Mouse (Mus musculus) forebrain, postnatal 0 days (tissue): ENCODE results near the gene Mag. TPM values are rescaled to one million over a fixed set of nuclear protein-coding genes. Genes with fewer than 3 reads are reported as not detected.
A peak's percentile ranks its signal among the peaks of the same experiment; 100 is the strongest.

Experiments used
- ATAC-seq: fragments of 200-750 bp; cut with Nextera tagmentation; 2 replicates; pipeline ENCODE4 v1.8.0; 2017; ENCODE audit warnings: mild to moderate bottlenecking, moderate library complexity
- DNase-seq: peaks from one replicate; pipeline ENCODE4 v3.0.0-alpha.2; 2015
- H3K27ac ChIP-seq: fragments of 300-500 bp; sonication (generic); 2 replicates; pipeline ENCODE4 v1.5.1; 2014; ENCODE audit warnings: low read depth, mild to moderate bottlenecking, antibody characterized with exemption, low read length, moderate library complexity, mixed read lengths
- H3K27me3 ChIP-seq: fragments of 300-500 bp; sonication (generic); 2 replicates; pipeline ENCODE4 v1.6.1; 2014; ENCODE audit warnings: mild to moderate bottlenecking, low read length, mixed read lengths; ENCODE audit not compliant: insufficient read depth
- H3K36me3 ChIP-seq: fragments of 300-500 bp; sonication (generic); 2 replicates; pipeline ENCODE4 v1.6.1; 2014; ENCODE audit warnings: mild to moderate bottlenecking, moderate library complexity; ENCODE audit not compliant: insufficient read depth
- H3K4me1 ChIP-seq: fragments of 300-500 bp; sonication (generic); 2 replicates; pipeline ENCODE4 v1.6.1; 2014; ENCODE audit warnings: antibody characterized with exemption; ENCODE audit not compliant: insufficient read depth
- H3K4me2 ChIP-seq: fragments of 300-500 bp; sonication (generic); 2 replicates; pipeline ENCODE4 v1.6.1; 2014; ENCODE audit warnings: low read depth, mild to moderate bottlenecking, moderate library complexity
- H3K4me3 ChIP-seq: fragments of 300-500 bp; sonication (generic); 2 replicates; pipeline ENCODE4 v1.5.1; 2014; ENCODE audit warnings: low read depth, low read length, mixed read lengths
- H3K9ac ChIP-seq: fragments of 300-500 bp; sonication (generic); 2 replicates; pipeline ENCODE4 v1.6.1; 2014; ENCODE audit warnings: mild to moderate bottlenecking
- H3K9me3 ChIP-seq: fragments of 300-500 bp; sonication (generic); 2 replicates; pipeline ENCODE4 v1.6.1; 2016; ENCODE audit warnings: low read length
- CTCF ChIP-seq: sonication (generic); IDR thresholded peaks from 2 replicates; pipeline ENCODE4 v1.5.1; 2016; ENCODE audit warnings: antibody characterized with exemption, control low read depth, low read depth
- WGBS: fragments of 180-500 bp; shearing (Covaris S2); extraction: QIAGEN DNeasy Blood & Tissue Kit; methylation state at CpG from one replicate; pipeline ENCODE4 v1.1.7; 2014; 5-methylcytosine and 5-hydroxymethylcytosine counted together
- polyA plus RNA-seq: library from polyadenylated mRNA; unstranded; fragments of >200 nt; fragmentation: Nextera tagmentation; extraction: Ambion mirVana; gene quantifications from 2 replicates; pipeline ENCODE4 v1.2.1, GENCODE M21; 2015
- total RNA-seq: library from RNA; depleted of rRNA; stranded (reverse); fragments of >200 nt; gene quantifications from 2 replicates; pipeline ENCODE4 v1.2.3, GENCODE M21; 2014; rRNA removed

The Mag gene
- total RNA-seq, result 2.5 and 2.9 TPM in 2 replicates
- polyA plus RNA-seq, result 2.7 and 3.6 TPM in 2 replicates

GRCm38 (mm10) chr7:30914732-30915131 is at the start of gene Mag:
Gene Mag, minus strand, starts transcription at chr7:30914873.
- no peak within 1 kb of the TSS for H3K9ac ChIP-seq
- no peaks in the 10 kb centered on the region for H3K27me3 ChIP-seq
- H3K27ac ChIP-seq, result no peak within 1 kb of the TSS
- H3K4me2 ChIP-seq, result no peak within 1 kb of the TSS
- no peak for ATAC-seq
- TF ChIP-seq CTCF, result no peak
- H3K4me1 ChIP-seq, result no peaks in the 10 kb centered on the region
- DNase-seq, result no peak
- H3K36me3 ChIP-seq, result no peaks in the 10 kb centered on the region
- WGBS, result 72% methylated on average over 8 of the region's 8 CpGs
- H3K4me3 ChIP-seq, result no peak within 1 kb of the TSS
- no peaks in the 10 kb centered on the region for H3K9me3 ChIP-seq

- Histone ChIP-seq H3K9ac (no peak overlapping the region), H3K36me3 (no peaks in the 10 kb centered on the region), H3K27me3 (no peaks in the 10 kb centered on the region), H3K4me2 (no peak overlapping the region), H3K4me1 (no peaks in the 10 kb centered on the region), H3K27ac (no peak overlapping the region), H3K9me3 (no peaks in the 10 kb centered on the region), H3K4me3 (no peak overlapping the region)
- no peak for DNase-seq
- 90% methylated on average over 7 of the region's 7 CpGs for WGBS
- TF ChIP-seq CTCF, result no peak
- no peak for ATAC-seq
These were observed 49.7 kb upstream of the Mag start for GRCm38 (mm10) chr7:30964366-30964765.

- WGBS, result 95% methylated on average over 5 of the region's 5 CpGs
These were observed 48.2 kb upstream of the Mag start for GRCm38 (mm10) chr7:30962862-30963261.

GRCm38 (mm10) chr7:30959786-30960349 is 45.2 kb upstream of the Mag start:
- no peak overlapping the region for H3K4me3 ChIP-seq
- no peaks in the 10 kb centered on the region for H3K9me3 ChIP-seq
- H3K36me3 ChIP-seq, result peaks cover under 1% of the 10 kb centered on the region; the same call in 1 of the 2 replicates
- WGBS, result 90% methylated on average over 6 of the region's 6 CpGs
- no peak for TF ChIP-seq CTCF
- H3K4me1 ChIP-seq, result peaks cover 15% of the 10 kb centered on the region
- no peaks in the 10 kb centered on the region for H3K27me3 ChIP-seq
- no peak overlapping the region for H3K9ac ChIP-seq
- H3K27ac ChIP-seq, result no peak overlapping the region
- ATAC-seq (no peak), DNase-seq (no peak)
- H3K4me2 ChIP-seq, result no peak overlapping the region

More at GRCm38 (mm10) chr7:30962862-30963261, 48.2 kb upstream of the Mag start:
- TF ChIP-seq CTCF, result no peak
- Histone ChIP-seq H3K9ac (no peak overlapping the region), H3K4me2 (no peak overlapping the region), H3K4me1 (peaks cover 8% of the 10 kb centered on the region), H3K27ac (no peak overlapping the region), H3K36me3 (no peaks in the 10 kb centered on the region; the same call in 1 of the 2 replicates), H3K9me3 (no peaks in the 10 kb centered on the region), H3K4me3 (no peak overlapping the region), H3K27me3 (no peaks in the 10 kb centered on the region)
- ATAC-seq (no peak), DNase-seq (no peak)

GRCm38 (mm10) chr7:30958866-30959487 is 44.3 kb upstream of the Mag start:
- no peak overlapping the region for H3K27ac ChIP-seq
- no peak overlapping the region for H3K9ac ChIP-seq
- no peak overlapping the region for H3K4me3 ChIP-seq
- H3K4me1 ChIP-seq, result peaks cover 15% of the 10 kb centered on the region
- no peak overlapping the region for H3K4me2 ChIP-seq
- DNase-seq (no peak), ATAC-seq (no peak)
- 95% methylated on average over 9 of the region's 9 CpGs for WGBS
- H3K36me3 ChIP-seq, result peaks cover 9% of the 10 kb centered on the region
- no peak for TF ChIP-seq CTCF
- H3K27me3 ChIP-seq, result no peaks in the 10 kb centered on the region
- no peaks in the 10 kb centered on the region for H3K9me3 ChIP-seq

GRCm38 (mm10) chr7:30958109-30958865 is 43.6 kb upstream of the Mag start:
- peak overlapping the region; percentile 99 for H3K9ac ChIP-seq
- ATAC-seq (no peak), DNase-seq (no peak)
- WGBS, result 78% methylated on average over 28 of the region's 28 CpGs
- H3K4me1 ChIP-seq, result peaks cover 15% of the 10 kb centered on the region
- no peaks in the 10 kb centered on the region for H3K9me3 ChIP-seq
- peak overlapping the region; percentile 94 for H3K4me3 ChIP-seq
- peak overlapping the region; percentile 54 for H3K4me2 ChIP-seq
- H3K27me3 ChIP-seq, result no peaks in the 10 kb centered on the region
- peaks cover 16% of the 10 kb centered on the region for H3K36me3 ChIP-seq
- TF ChIP-seq CTCF, result no peak
- H3K27ac ChIP-seq, result peak overlapping the region; percentile 98; the same call in 1 of the 2 replicates

GRCm38 (mm10) chr7:30957367-30957783 is 42.7 kb upstream of the Mag start:
- H3K9me3 ChIP-seq, result no peaks in the 10 kb centered on the region
- TF ChIP-seq CTCF, result no peak
- peak overlapping the region; percentile 99 for H3K9ac ChIP-seq
- H3K27me3 ChIP-seq, result no peaks in the 10 kb centered on the region
- peak overlapping the region; percentile 98 for H3K27ac ChIP-seq
- peak overlapping the region; percentile 54 for H3K4me2 ChIP-seq
- WGBS, result under 1% methylated on average over 43 of the region's 43 CpGs
- peaks cover 15% of the 10 kb centered on the region for H3K4me1 ChIP-seq
- peak overlapping the region; percentile 94 for H3K4me3 ChIP-seq
- ATAC-seq (peak; percentile 71), DNase-seq (peak; percentile 94)
- H3K36me3 ChIP-seq, result peaks cover 24% of the 10 kb centered on the region
